ENCODE assay signal across 8 mouse cellular contexts in genomic region chr11:113787009-113787408, GRCm38 (mm10). TPM values are rescaled to one million over a fixed set of nuclear protein-coding genes. Genes with fewer than 3 reads are reported as not detected.
A peak's percentile ranks its signal among the peaks of the same experiment; 100 is the strongest.
DNase-seq lines count a peak whose midpoint lies in the region; ATAC-seq lines count a peak whose summit lies in the region.

No protein-coding gene starts in this region.

- peaks cover 78% of the 10 kb centered on the region for H3K4me1 ChIP-seq in lung, embryonic 15.5 days
- H3K4me1 ChIP-seq in embryonic facial prominence, embryonic 13.5 days = peaks cover 69% of the 10 kb centered on the region
- H3K4me1 ChIP-seq in hindbrain, embryonic 15.5 days (replicated peaks) = peaks cover 31% of the 10 kb centered on the region

- ATAC-seq in lung, embryonic 15.5 days (ENCODE audit: borderline replicate concordance, extremely low read depth, low FRiP score, low TSS enrichment) = no peak
- ATAC-seq in embryonic facial prominence, embryonic 13.5 days (ENCODE audit: insufficient number of reproducible peaks, insufficient read depth, low FRiP score, low TSS enrichment, low read depth) = no peak
- no peak for ATAC-seq in hindbrain, embryonic 15.5 days (ENCODE audit: low FRiP score, low read depth)
- ATAC-seq in monocyte, adult 5-6 weeks (replicated peaks; ENCODE audit: insufficient number of reproducible peaks, low FRiP score, low TSS enrichment, poor library complexity, severe bottlenecking) = peak; percentile 32

- H3K9ac ChIP-seq in lung, embryonic 15.5 days = no peak overlapping the region
- no peak overlapping the region for H3K9ac ChIP-seq in embryonic facial prominence, embryonic 13.5 days
- H3K9ac ChIP-seq in hindbrain, embryonic 15.5 days = no peak overlapping the region

- peak overlapping the region; percentile 61 for H3K4me2 ChIP-seq in lung, embryonic 15.5 days
- H3K4me2 ChIP-seq in embryonic facial prominence, embryonic 13.5 days = no peak overlapping the region
- H3K4me2 ChIP-seq in hindbrain, embryonic 15.5 days = peak overlapping the region; percentile 53; the same call in 1 of the 2 replicates

- no peaks in the 10 kb centered on the region for H3K36me3 ChIP-seq in lung, embryonic 15.5 days
- H3K36me3 ChIP-seq in embryonic facial prominence, embryonic 13.5 days = no peaks in the 10 kb centered on the region
- H3K36me3 ChIP-seq in hindbrain, embryonic 15.5 days = no peaks in the 10 kb centered on the region

- no peaks in the 10 kb centered on the region for H3K27me3 ChIP-seq in lung, embryonic 15.5 days
- H3K27me3 ChIP-seq in embryonic facial prominence, embryonic 13.5 days = no peaks in the 10 kb centered on the region
- H3K27me3 ChIP-seq in hindbrain, embryonic 15.5 days = no peaks in the 10 kb centered on the region

- WGBS in lung, embryonic 15.5 days = 78% methylated on average over 11 of the region's 11 CpGs
- WGBS in embryonic facial prominence, embryonic 13.5 days = 75% methylated on average over 11 of the region's 11 CpGs
- WGBS in hindbrain, embryonic 15.5 days = 76% methylated on average over 11 of the region's 11 CpGs

- H3K4me3 ChIP-seq in lung, embryonic 15.5 days = no peak overlapping the region
- no peak overlapping the region for H3K4me3 ChIP-seq in embryonic facial prominence, embryonic 13.5 days
- no peak overlapping the region for H3K4me3 ChIP-seq in hindbrain, embryonic 15.5 days

- H3K27ac ChIP-seq in lung, embryonic 15.5 days = peak overlapping the region; percentile 97
- peak overlapping the region; percentile 99 for H3K27ac ChIP-seq in embryonic facial prominence, embryonic 13.5 days
- H3K27ac ChIP-seq in hindbrain, embryonic 15.5 days (replicated peaks) = peak overlapping the region; percentile 87; the same call in 1 of the 2 replicates

- DNase-seq in lung, adult 18-20 months = no peak
- no peak for DNase-seq in frontal cortex, postnatal 36 days (ENCODE audit: low spot score in 2 of 2)
- DNase-seq in adrenal gland, postnatal 14 days = no peak
- no peak for DNase-seq in right cerebral cortex, postnatal 10 days (ENCODE audit: low spot score in 2 of 2)

- H3K9me3 ChIP-seq in lung, embryonic 15.5 days = no peaks in the 10 kb centered on the region
- H3K9me3 ChIP-seq in embryonic facial prominence, embryonic 13.5 days = no peaks in the 10 kb centered on the region
- no peaks in the 10 kb centered on the region for H3K9me3 ChIP-seq in hindbrain, embryonic 15.5 days

RNA-seq across cellular contexts. Expression of gene Cdc42ep4, which starts 35.3 kb away (rescaled TPM):
- 122 TPM in 2 replicates for polyA plus RNA-seq in lung, embryonic 15.5 days (2015; fragmentation: Nextera tagmentation; extraction: Ambion mirVana)
- 108 and 119 TPM in 2 replicates for polyA plus RNA-seq in embryonic facial prominence, embryonic 13.5 days (2015; fragmentation: Nextera tagmentation; extraction: Ambion mirVana)
- 67.5 and 71.7 TPM in 2 replicates for polyA plus RNA-seq in hindbrain, embryonic 15.5 days (2015; fragmentation: Nextera tagmentation; extraction: Ambion mirVana)
- total RNA-seq in monocyte, adult 5-6 weeks (2017) = 12.2 to 24.2 TPM (median 16.6 TPM) in 3 replicates
- total RNA-seq in adrenal gland, postnatal 14 days (2021) = 76.8 and 82.7 TPM in 2 replicates
